Mouse (Mus musculus) liver, embryonic 14.5 days (tissue): ENCODE measurements at regions not wholly inside any gene's neighbourhood (a gene's known extent, or its start where the extent isn't known, plus 50 kb on each side); places are given as distances from the start of the nearest gene placed in this dataset.

Experiments used
- ATAC-seq: fragments of 200-750 bp; cut with Nextera tagmentation; 2 replicates; pipeline ENCODE4 v1.8.0; 2017; ENCODE audit warnings: moderate number of reproducible peaks, mild to moderate bottlenecking, moderate library complexity; ENCODE audit not compliant: insufficient read depth
- DNase-seq, 3 experiments: peaks; one replicate each; pipeline ENCODE4 v3.0.0-alpha.2; 2012 to 2013; ENCODE audit warnings: low read depth in 3 of 3, low spot score in 3 of 3
- H3K27ac ChIP-seq: fragments of 300-500 bp; sonication (generic); 2 replicates; pipeline ENCODE4 v1.5.1; 2014; ENCODE audit warnings: moderate library complexity, mild to moderate bottlenecking, control low read depth, inconsistent platforms
- H3K27me3 ChIP-seq: fragments of 300-500 bp; sonication (generic); 2 replicates; pipeline ENCODE4 v1.6.1; 2014; ENCODE audit warnings: mild to moderate bottlenecking, low read length, moderate library complexity; ENCODE audit not compliant: control insufficient read depth, insufficient read depth
- H3K36me3 ChIP-seq: fragments of 300-500 bp; sonication (generic); replicated peaks from 2 replicates; pipeline ENCODE4 v1.6.1; 2014; ENCODE audit warnings: low read depth; ENCODE audit not compliant: control insufficient read depth, insufficient read depth
- H3K4me1 ChIP-seq, 2 experiments: fragments of 200-500 bp in 1 of 2; fragments of 300-500 bp in 1 of 2; sonication (generic) in 1 of 2; replicated peaks; 2 replicates each; pipeline ENCODE4 v1.6.1; 2012 to 2014; ENCODE audit warnings: antibody characterized with exemption in 1 of 2, inconsistent platforms in 1 of 2, low read length in 1 of 2; ENCODE audit not compliant: control insufficient read depth in 2 of 2, insufficient read depth in 2 of 2
- H3K4me2 ChIP-seq: fragments of 300-500 bp; sonication (generic); 2 replicates; pipeline ENCODE4 v1.6.1; 2014; ENCODE audit warnings: low read depth, mild to moderate bottlenecking, control low read depth, moderate library complexity
- H3K4me3 ChIP-seq, 2 experiments: fragments of 200-500 bp in 1 of 2; fragments of 300-500 bp in 1 of 2; sonication (generic) in 1 of 2; 2 replicates each; pipeline ENCODE4 v1.5.1; 2012 to 2014; ENCODE audit warnings: low read depth in 2 of 2, low read length in 2 of 2, mild to moderate bottlenecking in 2 of 2, control low read depth in 1 of 2, inconsistent platforms in 1 of 2, moderate library complexity in 1 of 2; ENCODE audit not compliant: insufficient read depth in 1 of 2
- H3K9ac ChIP-seq: fragments of 300-500 bp; sonication (generic); replicated peaks from 2 replicates; pipeline ENCODE4 v1.6.1; 2014; ENCODE audit warnings: mild to moderate bottlenecking, control low read depth, moderate library complexity
- H3K9me3 ChIP-seq: fragments of 300-500 bp; sonication (generic); 2 replicates; pipeline ENCODE4 v1.6.1; 2016; ENCODE audit warnings: low read length, mixed read lengths; ENCODE audit not compliant: control insufficient read depth
- CTCF ChIP-seq: IDR thresholded peaks from 2 replicates; pipeline ENCODE4 v1.5.1; 2016; ENCODE audit warnings: antibody characterized with exemption, low read depth, control low read depth
- EP300 ChIP-seq: IDR thresholded peaks from 2 replicates; pipeline ENCODE4 v1.6.1; 2016; ENCODE audit warnings: antibody characterized with exemption, low read depth
- WGBS: fragments of 180-500 bp; shearing (Covaris S2); extraction: QIAGEN DNeasy Blood & Tissue Kit; methylation state at CpG from one replicate; pipeline ENCODE4 v1.1.7; 2014; ENCODE audit not compliant: insufficient replicate concordance; 5-methylcytosine and 5-hydroxymethylcytosine counted together

DNA sequence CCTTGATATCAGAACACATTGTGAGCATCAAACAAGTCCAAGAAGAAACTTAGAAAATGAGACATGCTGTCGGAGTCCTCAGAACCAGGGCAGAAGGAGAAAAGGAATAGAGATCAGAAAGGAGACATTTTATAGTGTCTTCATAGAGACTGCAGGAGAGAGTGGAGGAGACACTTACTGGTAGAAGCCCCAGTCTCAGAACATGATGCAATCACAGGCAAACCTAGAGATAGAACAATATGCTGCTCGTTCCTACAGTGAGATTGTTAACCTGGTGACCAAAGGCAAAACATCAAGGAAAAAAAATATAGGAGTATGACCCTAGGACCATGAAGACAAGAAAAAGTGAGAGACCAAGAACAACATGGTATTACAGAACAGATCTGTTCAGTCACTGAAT lies 164.7 kb upstream of the Tenm4 start:
- Histone ChIP-seq H3K27me3 (no peaks in the 10 kb centered on the region), H3K36me3 (no peaks in the 10 kb centered on the region), H3K4me3 (no peak overlapping the region), H3K9ac (no peak overlapping the region), H3K4me2 (no peak overlapping the region), H3K27ac (no peak overlapping the region), H3K9me3 (no peaks in the 10 kb centered on the region), H3K4me1 (no peaks in the 10 kb centered on the region)
- TF ChIP-seq CTCF = no peak
- TF ChIP-seq EP300 = no peak
- DNase-seq = no peak
- ATAC-seq = no peak
- 54% methylated on average over 2 of the region's 2 CpGs for WGBS

DNA sequence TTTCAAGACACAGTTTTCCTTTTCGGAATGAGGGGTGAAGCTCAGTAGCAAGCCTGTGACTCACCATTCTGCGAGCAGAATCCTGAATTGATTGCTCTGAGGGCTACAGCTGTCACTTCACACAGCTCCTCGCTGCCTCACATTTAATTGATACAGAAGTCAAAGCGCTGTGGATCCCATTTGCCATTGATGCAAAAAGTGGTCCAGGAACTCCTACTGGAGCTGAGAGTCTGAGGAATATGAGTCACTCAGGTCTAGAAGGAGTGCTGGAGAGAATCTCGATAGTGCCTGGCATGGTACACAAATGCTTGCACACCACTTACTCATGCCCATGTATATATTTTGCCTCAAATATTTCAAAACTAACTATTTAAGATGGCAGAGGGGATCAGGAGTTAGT lies 158.0 kb upstream of the Tenm4 start:
- Histone ChIP-seq H3K27ac (no peak overlapping the region), H3K9ac (no peak overlapping the region), H3K4me2 (no peak overlapping the region), H3K36me3 (no peaks in the 10 kb centered on the region), H3K4me3 (no peak overlapping the region), H3K27me3 (no peaks in the 10 kb centered on the region), H3K4me1 (no peaks in the 10 kb centered on the region), H3K9me3 (no peaks in the 10 kb centered on the region)
- no peak for TF ChIP-seq CTCF
- TF ChIP-seq EP300 = no peak
- no peak for DNase-seq
- ATAC-seq = no peak
- 53% methylated on average over 5 of the region's 5 CpGs for WGBS

DNA sequence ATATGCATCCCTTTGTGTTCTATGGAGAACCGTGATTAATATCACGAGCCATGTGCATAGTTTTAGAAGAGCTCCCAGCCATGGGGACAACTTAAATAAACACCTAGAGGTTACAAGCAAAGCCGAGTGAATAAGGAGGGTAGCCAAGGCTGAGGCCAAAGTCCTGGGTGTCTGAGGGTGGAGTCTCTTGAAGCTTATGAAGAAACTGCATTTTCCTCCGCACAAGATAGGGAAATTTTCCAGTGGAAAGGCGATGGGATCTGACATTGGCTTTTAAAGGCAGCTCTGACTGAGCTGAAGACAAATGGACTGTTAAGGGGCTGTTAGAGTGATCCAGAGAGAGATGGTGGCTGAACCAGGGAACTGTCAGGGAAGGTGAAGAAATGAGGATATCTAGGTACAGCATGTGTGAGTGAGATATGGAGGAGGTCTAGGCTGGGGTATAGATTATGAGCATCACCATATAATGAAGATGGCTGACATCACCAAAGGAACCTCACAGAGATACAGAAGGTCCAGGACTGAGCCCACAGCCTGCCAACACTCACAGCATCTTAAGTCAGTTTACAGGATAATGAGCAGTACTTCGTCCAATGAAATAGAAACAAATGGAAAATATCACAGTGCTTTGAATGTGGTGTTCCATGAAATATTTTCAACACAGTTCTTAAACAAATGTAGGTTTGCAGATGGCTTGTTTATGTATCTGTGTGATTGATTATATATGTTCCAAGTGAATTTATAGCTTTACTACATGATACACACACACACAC lies 153.7 kb upstream of the Tenm4 start:
- no peaks in the 10 kb centered on the region for H3K9me3 ChIP-seq
- no peak overlapping the region for H3K9ac ChIP-seq
- H3K27me3 ChIP-seq = no peaks in the 10 kb centered on the region
- DNase-seq (no peak), ATAC-seq (no peak)
- WGBS = 63% methylated on average over 6 of the region's 6 CpGs
- H3K27ac ChIP-seq = no peak overlapping the region
- no peaks in the 10 kb centered on the region for H3K36me3 ChIP-seq
- H3K4me2 ChIP-seq = no peak overlapping the region
- no peak overlapping the region for H3K4me3 ChIP-seq
- TF ChIP-seq CTCF (no peak), EP300 (no peak)
- H3K4me1 ChIP-seq = no peaks in the 10 kb centered on the region

DNA sequence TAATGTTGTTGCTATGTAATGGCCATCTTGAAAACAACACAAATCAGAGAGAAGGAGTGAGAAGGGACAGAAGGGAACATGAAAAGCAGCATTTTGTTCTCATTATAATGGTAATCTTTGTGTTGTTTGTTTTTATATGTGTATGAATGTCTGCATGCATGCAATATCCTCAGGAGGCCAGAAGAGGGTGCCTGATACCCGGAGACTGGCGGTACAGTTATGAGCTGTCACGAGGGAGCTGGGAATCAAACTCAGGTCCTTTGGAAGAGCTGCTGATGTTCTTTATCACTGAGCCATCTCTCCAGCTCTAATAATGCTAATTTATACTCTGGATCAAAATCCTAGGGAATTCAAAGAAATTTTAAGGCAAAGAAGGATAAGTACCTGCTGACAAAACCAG lies 147.0 kb upstream of the Tenm4 start:
- Histone ChIP-seq H3K4me3 (no peak overlapping the region), H3K9ac (no peak overlapping the region), H3K4me2 (no peak overlapping the region), H3K9me3 (no peaks in the 10 kb centered on the region), H3K27me3 (no peaks in the 10 kb centered on the region), H3K27ac (no peak overlapping the region), H3K4me1 (no peaks in the 10 kb centered on the region), H3K36me3 (no peaks in the 10 kb centered on the region)
- 71% methylated on average over 3 of the region's 3 CpGs for WGBS
- no peak for ATAC-seq
- no peak for TF ChIP-seq CTCF
- no peak for TF ChIP-seq EP300
- DNase-seq = no peak

DNA sequence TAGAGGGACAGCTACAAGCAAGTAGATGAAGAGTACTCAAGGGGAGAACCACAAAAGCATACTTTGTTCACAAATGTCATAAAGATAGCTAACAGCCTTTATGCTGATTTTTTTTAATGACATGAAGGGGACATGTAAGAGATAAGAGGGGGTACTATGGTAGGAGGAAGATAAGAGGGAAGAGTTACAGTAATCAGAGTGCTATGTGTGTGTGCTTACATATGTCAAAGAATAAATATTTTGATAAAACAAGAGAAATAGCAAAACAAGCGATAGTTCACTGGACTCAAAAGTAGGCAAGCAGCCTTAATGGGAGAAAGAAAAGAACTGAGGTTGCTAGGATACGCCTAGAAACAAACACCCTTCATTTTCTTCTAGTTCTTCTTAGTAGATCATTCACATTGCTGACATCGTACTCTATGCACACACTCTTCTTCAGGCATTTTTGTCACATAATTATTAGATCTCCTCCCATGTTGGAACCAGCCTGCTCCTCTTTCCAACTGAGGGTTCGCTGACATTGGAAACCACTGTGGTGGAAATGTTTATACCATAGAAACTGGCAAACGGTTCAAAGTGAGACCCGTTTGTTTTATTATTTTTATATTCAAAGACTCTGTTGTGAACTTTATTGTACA lies 144.1 kb upstream of the Tenm4 start:
- Histone ChIP-seq H3K27me3 (no peaks in the 10 kb centered on the region), H3K9me3 (no peaks in the 10 kb centered on the region), H3K9ac (no peak overlapping the region), H3K4me3 (no peak overlapping the region), H3K27ac (no peak overlapping the region), H3K36me3 (no peaks in the 10 kb centered on the region), H3K4me2 (no peak overlapping the region), H3K4me1 (no peaks in the 10 kb centered on the region)
- no peak for DNase-seq
- ATAC-seq = no peak
- no peak for TF ChIP-seq EP300
- TF ChIP-seq CTCF = no peak
- 64% methylated on average over 6 of the region's 6 CpGs for WGBS
